Mouse (Mus musculus) retina, adult 2 months (tissue): ENCODE measurements around the gene Hs6st2.

ENCODE experiments used
- DNase-seq: peaks from one replicate; pipeline ENCODE4 v3.0.0-alpha.2; 2012; ENCODE audit warnings: low read depth, low spot score

The Hs6st2 gene

GRCm38 (mm10) chrX:51585444-51585843 lies 96.2 kb downstream of the Hs6st2 start:
- DNase-seq = no peak

- no peak for DNase-seq
Observed at GRCm38 (mm10) chrX:51581704-51582103, 100.0 kb downstream of the Hs6st2 start.

GRCm38 (mm10) chrX:51561880-51562279 lies 119.8 kb downstream of the Hs6st2 start:
- DNase-seq = no peak

GRCm38 (mm10) chrX:51539626-51540025 lies 142.0 kb downstream of the Hs6st2 start:
- no peak for DNase-seq

GRCm38 (mm10) chrX:51537082-51537481 lies 144.6 kb downstream of the Hs6st2 start:
- DNase-seq = no peak

- DNase-seq = no peak
Observed at GRCm38 (mm10) chrX:51535226-51535625, 146.4 kb downstream of the Hs6st2 start.

GRCm38 (mm10) chrX:51531136-51531535 lies 150.5 kb downstream of the Hs6st2 start:
- DNase-seq = no peak

GRCm38 (mm10) chrX:51528601-51529000 lies 153.1 kb downstream of the Hs6st2 start:
- DNase-seq = no peak

- no peak for DNase-seq
Observed at GRCm38 (mm10) chrX:51514831-51515230, 166.8 kb downstream of the Hs6st2 start.

- DNase-seq = no peak
Observed at GRCm38 (mm10) chrX:51506526-51506925, 175.1 kb downstream of the Hs6st2 start.

- no peak for DNase-seq
Observed at GRCm38 (mm10) chrX:51505691-51506090, 176.0 kb downstream of the Hs6st2 start.

GRCm38 (mm10) chrX:51503781-51504471 lies 177.7 kb downstream of the Hs6st2 start:
- DNase-seq = no peak

GRCm38 (mm10) chrX:51497831-51498230 lies 183.8 kb downstream of the Hs6st2 start:
- DNase-seq = no peak

- no peak for DNase-seq
Observed at GRCm38 (mm10) chrX:51488374-51488773, 193.3 kb downstream of the Hs6st2 start.

GRCm38 (mm10) chrX:51469411-51469810 lies 212.2 kb downstream of the Hs6st2 start:
- no peak for DNase-seq

- no peak for DNase-seq
Observed at GRCm38 (mm10) chrX:51461413-51461812, 220.2 kb downstream of the Hs6st2 start.

GRCm38 (mm10) chrX:51443366-51443765 lies 238.3 kb downstream of the Hs6st2 start:
- DNase-seq = no peak

GRCm38 (mm10) chrX:51431706-51432105 lies 249.9 kb downstream of the Hs6st2 start:
- no peak for DNase-seq

GRCm38 (mm10) chrX:51425031-51425430 lies 256.6 kb downstream of the Hs6st2 start:
- DNase-seq = no peak

GRCm38 (mm10) chrX:51410289-51410688 lies 271.4 kb downstream of the Hs6st2 start:
- no peak for DNase-seq

GRCm38 (mm10) chrX:51397457-51397856 lies 284.2 kb downstream of the Hs6st2 start:
- no peak for DNase-seq

- peak; percentile 13 for DNase-seq
Observed at GRCm38 (mm10) chrX:51374670-51375069, 307.0 kb downstream of the Hs6st2 start.

- no peak for DNase-seq
Observed at GRCm38 (mm10) chrX:51372477-51373239, 309.0 kb downstream of the Hs6st2 start.
